Mouse (Mus musculus) lung, postnatal 0 days (tissue): ENCODE results near the gene Kcnt1.

Source experiments
- CTCF ChIP-seq: IDR thresholded peaks from 2 replicates; pipeline ENCODE4 v1.5.1; 2016; ENCODE audit warnings: antibody characterized with exemption, mild to moderate bottlenecking
- EP300 ChIP-seq: IDR thresholded peaks from 2 replicates; pipeline ENCODE4 v1.6.1; 2016; ENCODE audit warnings: antibody characterized with exemption, mild to moderate bottlenecking, control low read depth

DNA sequence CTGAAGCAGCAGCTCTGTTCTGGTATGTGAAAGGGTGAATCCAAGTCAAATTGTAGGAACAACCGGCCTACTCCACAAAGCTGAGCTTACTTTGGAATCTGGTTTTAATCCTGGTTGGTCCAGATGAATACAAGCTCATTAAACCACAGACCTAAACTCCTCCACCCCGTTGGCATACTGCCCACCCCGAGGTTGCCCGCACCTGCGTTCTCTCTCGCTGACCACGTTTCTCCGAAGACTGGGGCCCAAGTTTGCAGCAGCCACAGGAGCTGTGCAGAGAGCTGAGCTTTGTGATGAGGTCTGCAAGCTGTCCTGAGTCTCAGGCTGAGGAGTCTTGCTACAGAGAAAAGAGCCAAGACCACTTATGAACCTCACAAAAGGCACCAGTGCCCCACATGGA is 17.0 kb upstream of the Kcnt1 start:
- no peak for TF ChIP-seq CTCF
- TF ChIP-seq EP300, result no peak
